16 mouse cellular contexts compared by ENCODE assay signal in the genomic region with DNA sequence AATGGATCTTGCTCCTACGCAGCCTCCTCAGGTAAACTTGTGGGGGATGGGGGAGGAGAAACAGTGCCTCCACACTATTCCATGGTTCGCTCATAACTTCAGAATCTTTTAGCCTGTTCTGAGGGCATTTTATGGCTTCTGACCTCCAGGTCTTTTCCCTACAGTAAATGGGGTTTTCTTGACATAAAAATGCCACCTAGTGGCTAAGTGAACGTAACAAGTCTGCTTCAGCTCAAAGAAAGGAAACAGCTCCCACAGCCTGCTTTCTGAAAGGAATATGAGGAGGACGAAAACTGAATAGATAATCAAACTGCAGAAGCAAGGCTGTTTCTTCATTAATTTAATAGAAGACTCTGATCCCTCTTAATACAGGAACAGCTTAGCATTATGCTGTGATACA.
DNase-seq lines count a peak whose midpoint lies in the region; ATAC-seq and TF ChIP-seq lines count a peak whose summit lies in the region.
"Had no signal": no experiment of that assay in that cellular context is flagged by ENCODE, and none has a peak within 500 bp of the region (broad histone marks: within the 10 kb centered on the region; RNA-seq: fewer than 3 reads in every experiment).

No protein-coding gene starts in this region.

- TF ChIP-seq EP300 in stomach, postnatal 0 days (optimal IDR thresholded peaks at IDR 0.05): no peak

- peaks cover 3% of the 10 kb centered on the region; the same call in 1 of the 2 replicates for H3K9me3 ChIP-seq in kidney, embryonic 14.5 days (ENCODE audit: control insufficient read depth, low read length)
- peaks cover 8% of the 10 kb centered on the region for H3K9me3 ChIP-seq in midbrain, embryonic 14.5 days (ENCODE audit: control insufficient read depth, low read length)
- peaks cover 6% of the 10 kb centered on the region; the same call in 1 of the 2 replicates for H3K9me3 ChIP-seq in midbrain, embryonic 13.5 days
- H3K9me3 ChIP-seq in stomach, postnatal 0 days (ENCODE audit: control insufficient read depth, low read length): no peaks in the 10 kb centered on the region

- TF ChIP-seq POLR2A in kidney, adult 2 months (IDR thresholded peaks at IDR 0.05; ENCODE audit: low read depth, low read length): no peak

- no peak overlapping the region for H3K9ac ChIP-seq in kidney, embryonic 14.5 days (ENCODE audit: low read depth, low read length)
- H3K9ac ChIP-seq in midbrain, embryonic 14.5 days (replicated peaks; ENCODE audit: low read length): no peak overlapping the region
- H3K9ac ChIP-seq in midbrain, embryonic 13.5 days (replicated peaks): no peak overlapping the region
- H3K9ac ChIP-seq in stomach, postnatal 0 days (ENCODE audit: low read length): no peak overlapping the region
- H3K9ac ChIP-seq: limb, embryonic 13.5 days had no signal

- no peak for TF ChIP-seq CTCF in kidney, adult 2 months (conservative IDR thresholded peaks at IDR 0.05; ENCODE audit: insufficient read depth, insufficient read length, low read depth, low read length)
- TF ChIP-seq CTCF in stomach, postnatal 0 days (IDR thresholded peaks at IDR 0.05; ENCODE audit: low read depth): peak; percentile 56

- peak; percentile 36; the same call in 1 of the 2 replicates for ATAC-seq in cerebellum, adult (ENCODE audit: insufficient number of reproducible peaks, low FRiP score, low TSS enrichment)
- ATAC-seq in kidney, embryonic 14.5 days (ENCODE audit: low FRiP score, low TSS enrichment): no peak
- no peak for ATAC-seq in midbrain, embryonic 14.5 days (ENCODE audit: low FRiP score, low TSS enrichment)
- ATAC-seq in midbrain, embryonic 13.5 days: no peak
- ATAC-seq in stomach, postnatal 0 days (ENCODE audit: low FRiP score, low TSS enrichment): no peak

- H3K27me3 ChIP-seq in kidney, adult 2 months (replicated peaks; ENCODE audit: control insufficient read depth, insufficient read depth, low read length): no peaks in the 10 kb centered on the region
- no peaks in the 10 kb centered on the region for H3K27me3 ChIP-seq in kidney, embryonic 14.5 days (ENCODE audit: control insufficient read depth, insufficient read depth, low read length)
- H3K27me3 ChIP-seq in midbrain, embryonic 14.5 days (ENCODE audit: control insufficient read depth, insufficient read depth, low read length): no peaks in the 10 kb centered on the region
- H3K27me3 ChIP-seq in midbrain, embryonic 13.5 days: no peaks in the 10 kb centered on the region
- no peaks in the 10 kb centered on the region for H3K27me3 ChIP-seq in stomach, postnatal 0 days (ENCODE audit: control insufficient read depth, insufficient read depth, low read length)
- H3K27me3 ChIP-seq: limb, embryonic 13.5 days had no signal

- WGBS in kidney, adult 2 months: 19% methylated on average over 4 of the region's 4 CpGs
- WGBS in kidney, embryonic 14.5 days: 25% methylated on average over 4 of the region's 4 CpGs
- WGBS in midbrain, embryonic 14.5 days: 55% methylated on average over 4 of the region's 4 CpGs
- WGBS in midbrain, embryonic 13.5 days: 59% methylated on average over 4 of the region's 4 CpGs
- 41% methylated on average over 4 of the region's 4 CpGs for WGBS in stomach, postnatal 0 days

- H3K4me3 ChIP-seq in kidney, adult 2 months (ENCODE audit: insufficient read depth, low read depth, low read length): no peak overlapping the region
- H3K4me3 ChIP-seq in kidney, embryonic 14.5 days (ENCODE audit: low read length): no peak overlapping the region
- no peak overlapping the region for H3K4me3 ChIP-seq in midbrain, embryonic 14.5 days (replicated peaks; ENCODE audit: low read depth, low read length)
- H3K4me3 ChIP-seq in midbrain, embryonic 13.5 days (replicated peaks): no peak overlapping the region
- H3K4me3 ChIP-seq in stomach, postnatal 0 days (ENCODE audit: low read depth, low read length): no peak overlapping the region
- H3K4me3 ChIP-seq: limb, embryonic 13.5 days had no signal

- H3K4me2 ChIP-seq in kidney, embryonic 14.5 days (replicated peaks; ENCODE audit: low read depth, low read length): no peak overlapping the region
- H3K4me2 ChIP-seq in midbrain, embryonic 14.5 days (ENCODE audit: low read length): no peak overlapping the region
- no peak overlapping the region for H3K4me2 ChIP-seq in midbrain, embryonic 13.5 days (replicated peaks)
- no peak overlapping the region for H3K4me2 ChIP-seq in stomach, postnatal 0 days (replicated peaks; ENCODE audit: low read depth)
- H3K4me2 ChIP-seq: limb, embryonic 13.5 days had no signal

- no peaks in the 10 kb centered on the region for H3K4me1 ChIP-seq in kidney, adult 2 months (ENCODE audit: control insufficient read depth, insufficient read depth, low read length)
- H3K4me1 ChIP-seq in kidney, embryonic 14.5 days (ENCODE audit: control insufficient read depth, insufficient read depth, low read length): no peaks in the 10 kb centered on the region
- no peaks in the 10 kb centered on the region for H3K4me1 ChIP-seq in midbrain, embryonic 14.5 days (ENCODE audit: control insufficient read depth, insufficient read depth, low read length)
- H3K4me1 ChIP-seq in midbrain, embryonic 13.5 days (replicated peaks): no peaks in the 10 kb centered on the region
- no peaks in the 10 kb centered on the region for H3K4me1 ChIP-seq in stomach, postnatal 0 days (replicated peaks; ENCODE audit: control insufficient read depth, insufficient read depth)
- H3K4me1 ChIP-seq: limb, embryonic 13.5 days had no signal

- DNase-seq in cerebellum, adult 18-20 months: no peak
- peak; percentile 7 for DNase-seq in kidney, adult 2 months
- peak; percentile 65 for DNase-seq in midbrain, embryonic 14.5 days
- no peak for DNase-seq in stomach, postnatal 0 days (ENCODE audit: low spot score)
- no peak for DNase-seq in thymus, postnatal 14 days
- DNase-seq: adrenal gland, postnatal 25 days; cerebellum, adult 2 months; heart, adult 11 months; heart, postnatal 36 days; kidney, adult 8-10 months; layer of hippocampus, postnatal 36 days; lung, postnatal 36 days had no signal

- no peaks in the 10 kb centered on the region for H3K36me3 ChIP-seq in kidney, adult 2 months (ENCODE audit: control insufficient read depth, insufficient read depth, low read length)
- H3K36me3 ChIP-seq in kidney, embryonic 14.5 days (ENCODE audit: control insufficient read depth, insufficient read depth, low read length): no peaks in the 10 kb centered on the region
- no peaks in the 10 kb centered on the region for H3K36me3 ChIP-seq in midbrain, embryonic 14.5 days (ENCODE audit: control insufficient read depth, insufficient read depth, low read length)
- no peaks in the 10 kb centered on the region for H3K36me3 ChIP-seq in midbrain, embryonic 13.5 days
- no peaks in the 10 kb centered on the region for H3K36me3 ChIP-seq in stomach, postnatal 0 days (ENCODE audit: control insufficient read depth, insufficient read depth, low read length)
- H3K36me3 ChIP-seq: limb, embryonic 13.5 days had no signal

- H3K27ac ChIP-seq in kidney, adult 2 months (ENCODE audit: insufficient read depth, low read depth, low read length): no peak overlapping the region
- H3K27ac ChIP-seq in kidney, embryonic 14.5 days (ENCODE audit: low read depth, low read length): no peak overlapping the region
- H3K27ac ChIP-seq in midbrain, embryonic 14.5 days (replicated peaks; ENCODE audit: low read depth, low read length): no peak overlapping the region
- no peak overlapping the region for H3K27ac ChIP-seq in midbrain, embryonic 13.5 days
- H3K27ac ChIP-seq in stomach, postnatal 0 days (replicated peaks): no peak overlapping the region
- H3K27ac ChIP-seq: limb, embryonic 13.5 days had no signal

Comparison
In these comparisons a context has a peak if more than half of its experiments do, and no peak if none do; other contexts are left out.
1. DNase-seq: peak in kidney, adult 2 months (single experiment) and midbrain, embryonic 14.5 days (single experiment); none in cerebellum, adult 18-20 months (0 of 2), stomach, postnatal 0 days (single experiment) and thymus, postnatal 14 days (single experiment).